Mouse (Mus musculus): Measurements from ENCODE around the gene Kcnj11. TPM values are rescaled to one million over a fixed set of nuclear protein-coding genes. Genes with fewer than 3 reads are reported as not detected.

Kcnj11 gene
- polyA plus RNA-seq, 1 experiment = not detected

GRCm38 (mm10) chr7:46129463-46130179, 29.1 kb upstream of the Kcnj11 start:
- TF ChIP-seq CTCF (IDR thresholded peaks at IDR 0.05; ENCODE audit: borderline replicate concordance, insufficient read depth, low read length) (no peak), POLR2A (IDR thresholded peaks at IDR 0.05; ENCODE audit: low read depth, low read length) (no peak)

GRCm38 (mm10) chr7:46128196-46128595, 27.6 kb upstream of the Kcnj11 start:
- TF ChIP-seq POLR2A (IDR thresholded peaks at IDR 0.05; ENCODE audit: low read depth, low read length) (no peak), CTCF (IDR thresholded peaks at IDR 0.05; ENCODE audit: borderline replicate concordance, insufficient read depth, low read length) (no peak)
- H3K4me1 ChIP-seq (ENCODE audit: control insufficient read depth, insufficient read depth, low read length) = peaks cover 13% of the 10 kb centered on the region
- no peak overlapping the region for H3K4me3 ChIP-seq (ENCODE audit: insufficient read depth, low read length)
- no peak overlapping the region for H3K27ac ChIP-seq (ENCODE audit: insufficient read depth, low read length)

More at GRCm38 (mm10) chr7:46129463-46130179, 29.1 kb upstream of the Kcnj11 start:
- H3K27ac ChIP-seq (ENCODE audit: insufficient read depth, low read length) = no peak overlapping the region
- no peak overlapping the region for H3K4me3 ChIP-seq (ENCODE audit: insufficient read depth, low read length)
- H3K4me1 ChIP-seq (ENCODE audit: control insufficient read depth, insufficient read depth, low read length) = peaks cover 13% of the 10 kb centered on the region

GRCm38 (mm10) chr7:46125340-46125739, 24.8 kb upstream of the Kcnj11 start:
- TF ChIP-seq POLR2A (IDR thresholded peaks at IDR 0.05; ENCODE audit: low read depth, low read length) (no peak), CTCF (IDR thresholded peaks at IDR 0.05; ENCODE audit: borderline replicate concordance, insufficient read depth, low read length) (no peak)
- peaks cover 4% of the 10 kb centered on the region; the same call in 1 of the 2 replicates for H3K4me1 ChIP-seq (ENCODE audit: control insufficient read depth, insufficient read depth, low read length)
- H3K4me3 ChIP-seq (ENCODE audit: insufficient read depth, low read length) = no peak overlapping the region
- H3K27ac ChIP-seq (ENCODE audit: insufficient read depth, low read length) = no peak overlapping the region

DNA sequence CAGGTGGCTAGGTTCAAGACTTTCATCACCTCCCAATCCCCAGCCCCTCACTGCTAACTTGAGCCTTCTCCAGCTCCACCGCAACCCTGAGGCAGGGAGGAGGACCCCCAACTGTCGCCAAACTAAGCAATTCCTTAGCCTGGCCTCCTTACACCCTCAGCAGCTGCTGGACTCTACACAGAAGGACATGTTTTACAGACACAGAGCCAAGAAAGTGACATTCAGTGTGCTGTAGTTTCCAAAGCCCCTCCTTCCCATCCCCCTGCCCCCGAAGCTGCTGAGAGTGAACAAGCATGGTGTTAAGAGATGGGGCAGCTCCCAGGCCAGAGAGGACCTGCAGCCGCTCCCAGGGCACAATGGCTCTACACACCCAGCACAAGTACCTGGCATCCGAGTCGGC, 23.9 kb upstream of the Kcnj11 start:
- H3K27ac ChIP-seq (ENCODE audit: insufficient read depth, low read length) = no peak overlapping the region
- H3K4me3 ChIP-seq (ENCODE audit: insufficient read depth, low read length) = no peak overlapping the region
- peaks cover 4% of the 10 kb centered on the region; the same call in 1 of the 2 replicates for H3K4me1 ChIP-seq (ENCODE audit: control insufficient read depth, insufficient read depth, low read length)
- TF ChIP-seq POLR2A (IDR thresholded peaks at IDR 0.05; ENCODE audit: low read depth, low read length) (no peak), CTCF (IDR thresholded peaks at IDR 0.05; ENCODE audit: borderline replicate concordance, insufficient read depth, low read length) (no peak)

GRCm38 (mm10) chr7:46122964-46123363, 22.4 kb upstream of the Kcnj11 start:
- TF ChIP-seq CTCF (IDR thresholded peaks at IDR 0.05; ENCODE audit: borderline replicate concordance, insufficient read depth, low read length) (no peak), POLR2A (IDR thresholded peaks at IDR 0.05; ENCODE audit: low read depth, low read length) (no peak)
- no peak overlapping the region for H3K27ac ChIP-seq (ENCODE audit: insufficient read depth, low read length)
- H3K4me1 ChIP-seq (ENCODE audit: control insufficient read depth, insufficient read depth, low read length) = peaks cover under 1% of the 10 kb centered on the region; the same call in 1 of the 2 replicates
- no peak overlapping the region for H3K4me3 ChIP-seq (ENCODE audit: insufficient read depth, low read length)

DNA sequence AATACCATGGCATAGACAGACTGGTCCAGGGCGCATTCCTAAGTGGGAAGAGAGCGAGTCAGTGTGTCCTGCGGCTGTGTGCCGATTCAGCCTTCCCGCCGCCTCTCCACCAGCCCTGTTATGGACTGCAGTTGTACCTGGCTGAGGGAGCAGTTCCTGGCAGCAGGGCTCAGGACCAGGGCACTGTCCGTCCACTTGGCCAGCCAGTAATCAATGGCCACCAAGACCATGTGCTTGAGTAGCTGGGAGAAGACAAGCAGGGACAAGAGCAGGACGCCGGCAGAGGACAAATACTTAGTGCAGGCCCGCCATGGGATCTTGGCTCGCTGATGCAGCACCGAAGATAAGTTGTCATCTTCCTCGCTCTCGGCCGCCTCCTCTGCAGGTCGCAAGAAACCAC, 16.5 kb upstream of the Kcnj11 start:
- H3K4me1 ChIP-seq (ENCODE audit: control insufficient read depth, insufficient read depth, low read length) = no peaks in the 10 kb centered on the region
- TF ChIP-seq CTCF (IDR thresholded peaks at IDR 0.05; ENCODE audit: borderline replicate concordance, insufficient read depth, low read length) = no peak
- TF ChIP-seq POLR2A (IDR thresholded peaks at IDR 0.05; ENCODE audit: low read depth, low read length) = no peak

DNA sequence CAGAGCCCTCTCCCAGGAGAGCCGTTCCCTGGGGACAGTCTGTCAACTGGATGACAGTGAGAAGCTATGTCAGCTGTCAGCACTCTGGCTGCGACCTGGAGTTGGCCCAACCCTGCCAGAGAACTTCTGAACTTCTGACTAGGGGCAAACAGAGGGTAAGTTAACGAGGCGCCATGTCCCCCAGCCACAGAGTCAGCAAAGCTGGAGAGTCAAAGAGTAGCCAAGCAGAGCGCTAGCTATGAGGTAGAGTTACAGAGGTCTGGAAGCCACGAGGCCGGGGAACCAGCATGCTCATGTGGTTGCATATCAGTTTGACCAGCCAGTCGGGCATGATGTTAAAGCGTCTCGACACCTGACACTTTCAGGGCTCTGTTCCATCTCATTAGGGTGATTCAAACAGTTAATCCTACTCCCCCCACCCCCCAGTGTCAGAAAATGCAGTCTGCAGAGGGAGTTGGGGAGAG, 15.6 kb upstream of the Kcnj11 start:
- H3K4me3 ChIP-seq (ENCODE audit: insufficient read depth, low read length) = no peak overlapping the region
- no peaks in the 10 kb centered on the region for H3K4me1 ChIP-seq (ENCODE audit: control insufficient read depth, insufficient read depth, low read length)
- TF ChIP-seq CTCF (IDR thresholded peaks at IDR 0.05; ENCODE audit: borderline replicate concordance, insufficient read depth, low read length) (no peak), POLR2A (IDR thresholded peaks at IDR 0.05; ENCODE audit: low read depth, low read length) (no peak)
- no peak overlapping the region for H3K27ac ChIP-seq (ENCODE audit: insufficient read depth, low read length)

More for the DNA sequence above, 16.5 kb upstream of the Kcnj11 start:
- no peak overlapping the region for H3K27ac ChIP-seq (ENCODE audit: insufficient read depth, low read length)
- H3K4me3 ChIP-seq (ENCODE audit: insufficient read depth, low read length) = no peak overlapping the region

DNA sequence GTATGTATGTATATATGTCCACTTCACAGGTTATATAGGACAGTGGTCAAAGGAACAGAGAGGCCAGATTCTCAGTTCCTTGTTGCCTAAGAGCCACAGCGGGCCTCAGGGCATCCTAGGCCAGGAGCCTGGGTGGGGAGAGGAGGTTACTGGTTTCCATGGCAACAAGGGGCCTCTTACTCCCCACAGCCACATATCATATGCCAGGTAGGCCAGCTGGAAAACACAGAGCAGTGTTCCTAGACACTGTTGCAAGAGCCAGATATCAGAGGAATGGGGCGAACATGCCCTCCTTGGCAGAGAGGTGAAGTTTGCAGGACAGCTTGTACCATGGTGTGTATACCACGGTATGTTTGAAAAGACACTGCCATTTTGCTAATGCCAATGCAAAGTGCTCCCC, 12.9 kb upstream of the Kcnj11 start:
- H3K4me1 ChIP-seq (ENCODE audit: control insufficient read depth, insufficient read depth, low read length) = no peaks in the 10 kb centered on the region
- no peak overlapping the region for H3K27ac ChIP-seq (ENCODE audit: insufficient read depth, low read length)
- TF ChIP-seq POLR2A (IDR thresholded peaks at IDR 0.05; ENCODE audit: low read depth, low read length) (no peak), CTCF (IDR thresholded peaks at IDR 0.05; ENCODE audit: borderline replicate concordance, insufficient read depth, low read length) (no peak)
- H3K4me3 ChIP-seq (ENCODE audit: insufficient read depth, low read length) = no peak overlapping the region

DNA sequence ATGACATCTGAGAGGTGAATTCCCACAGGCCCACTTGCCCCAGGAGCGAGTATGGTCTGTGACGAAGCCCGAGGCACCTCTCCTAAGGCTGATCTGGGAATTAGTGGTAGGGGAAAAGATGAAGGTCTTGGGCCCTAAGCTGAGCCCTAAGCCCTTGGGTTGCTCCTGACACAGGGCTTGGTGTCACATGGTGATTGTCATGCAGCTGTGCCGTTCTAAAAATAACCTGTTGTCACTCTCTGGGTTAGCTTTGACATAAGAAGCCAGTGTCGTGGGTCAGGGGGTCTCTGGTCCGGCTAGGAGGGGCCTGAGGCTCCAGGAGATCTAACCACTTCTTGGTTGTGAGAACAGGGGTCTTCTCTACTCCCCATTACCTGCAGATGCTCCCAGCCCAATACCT, 11.4 kb upstream of the Kcnj11 start:
- Histone ChIP-seq H3K4me3 (ENCODE audit: insufficient read depth, low read length) (no peak overlapping the region), H3K27ac (ENCODE audit: insufficient read depth, low read length) (no peak overlapping the region), H3K4me1 (ENCODE audit: control insufficient read depth, insufficient read depth, low read length) (no peaks in the 10 kb centered on the region)
- TF ChIP-seq POLR2A (IDR thresholded peaks at IDR 0.05; ENCODE audit: low read depth, low read length) (no peak), CTCF (IDR thresholded peaks at IDR 0.05; ENCODE audit: borderline replicate concordance, insufficient read depth, low read length) (no peak)

DNA sequence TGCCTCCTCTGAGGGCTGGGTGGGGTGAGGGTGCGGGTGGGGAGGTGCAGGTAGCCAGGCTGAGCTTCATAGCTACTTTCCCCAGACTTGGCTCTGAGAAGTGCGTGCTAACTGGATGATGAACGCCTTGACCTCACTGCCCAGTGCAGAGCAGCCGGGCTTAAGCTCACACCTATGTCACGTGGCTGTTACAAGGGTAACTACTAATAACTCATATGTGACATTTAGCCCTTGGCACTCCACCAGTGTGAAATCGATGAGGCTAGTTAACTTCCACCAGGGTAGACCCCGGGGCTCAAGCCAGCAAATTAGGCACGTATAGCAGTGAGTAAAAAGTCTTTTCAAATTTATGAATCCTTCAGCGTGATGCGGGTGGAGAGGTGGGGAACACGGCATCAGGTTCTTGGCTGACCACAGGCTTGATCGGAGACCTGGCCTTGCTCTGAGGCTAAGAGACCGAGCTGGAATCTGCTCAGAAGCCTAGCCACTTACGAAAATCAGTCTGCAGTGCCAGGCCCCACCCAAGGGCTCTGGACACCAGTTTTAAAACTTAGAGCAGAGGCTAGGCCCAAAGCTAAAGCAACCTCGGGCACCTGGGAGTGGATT, 10.8 kb upstream of the Kcnj11 start:
- H3K4me1 ChIP-seq (ENCODE audit: control insufficient read depth, insufficient read depth, low read length) = no peaks in the 10 kb centered on the region
- H3K4me3 ChIP-seq (ENCODE audit: insufficient read depth, low read length) = no peak overlapping the region
- no peak for TF ChIP-seq CTCF (IDR thresholded peaks at IDR 0.05; ENCODE audit: borderline replicate concordance, insufficient read depth, low read length)
- no peak overlapping the region for H3K27ac ChIP-seq (ENCODE audit: insufficient read depth, low read length)
